Comparison of ENCODE assay signal across 23 mouse cellular contexts in genomic region chr3:11007363-11007762, GRCm38 (mm10).
DNase-seq lines count a peak whose midpoint lies in the region; ATAC-seq and TF ChIP-seq lines count a peak whose summit lies in the region.
"Had no signal": no experiment of that assay in that cellular context is flagged by ENCODE, and none has a peak within 500 bp of the region (broad histone marks: within the 10 kb centered on the region; RNA-seq: fewer than 3 reads in every experiment).

No protein-coding gene starts in this region.

- ATAC-seq in hindbrain, embryonic 13.5 days (ENCODE audit: low FRiP score): 0 out of 2 replicates have a peak, but pooled peaks have one; percentile 32
- no peak for ATAC-seq in hindbrain, embryonic 12.5 days (ENCODE audit: low FRiP score)
- ATAC-seq in midbrain, embryonic 13.5 days: peak; percentile 62; the same call in 1 of the 2 replicates
- no peak for ATAC-seq in midbrain, postnatal 0 days (ENCODE audit: low FRiP score)
- ATAC-seq in midbrain, embryonic 14.5 days (ENCODE audit: low FRiP score, low TSS enrichment): no peak
- ATAC-seq in midbrain, embryonic 16.5 days: 0 out of 2 replicates have a peak, but pooled peaks have one; percentile 45
- ATAC-seq: forebrain, embryonic 15.5 days; Patski had no signal

- no peak overlapping the region for H3K4me3 ChIP-seq in hindbrain, embryonic 13.5 days
- H3K4me3 ChIP-seq in hindbrain, embryonic 12.5 days: no peak overlapping the region
- no peak overlapping the region for H3K4me3 ChIP-seq in midbrain, embryonic 13.5 days (replicated peaks)
- no peak overlapping the region for H3K4me3 ChIP-seq in midbrain, postnatal 0 days (ENCODE audit: low read depth, low read length)
- H3K4me3 ChIP-seq in midbrain, embryonic 14.5 days (replicated peaks; ENCODE audit: low read depth, low read length): no peak overlapping the region
- H3K4me3 ChIP-seq in midbrain, embryonic 16.5 days (ENCODE audit: low read depth, low read length): no peak overlapping the region
- H3K4me3 ChIP-seq: embryonic facial prominence, embryonic 12.5 days; embryonic facial prominence, embryonic 15.5 days; forebrain, embryonic 15.5 days; gastrocnemius, adult 2 months had no signal

- no peaks in the 10 kb centered on the region for H3K9me3 ChIP-seq in hindbrain, embryonic 13.5 days
- no peaks in the 10 kb centered on the region for H3K9me3 ChIP-seq in hindbrain, embryonic 12.5 days (replicated peaks)
- H3K9me3 ChIP-seq in midbrain, embryonic 13.5 days: no peaks in the 10 kb centered on the region
- H3K9me3 ChIP-seq in midbrain, postnatal 0 days (ENCODE audit: low read length): no peaks in the 10 kb centered on the region
- no peaks in the 10 kb centered on the region for H3K9me3 ChIP-seq in midbrain, embryonic 14.5 days (ENCODE audit: control insufficient read depth, low read length)
- H3K9me3 ChIP-seq in midbrain, embryonic 16.5 days (replicated peaks; ENCODE audit: control insufficient read depth, low read length, poor library complexity, severe bottlenecking): no peaks in the 10 kb centered on the region
- H3K9me3 ChIP-seq: embryonic facial prominence, embryonic 12.5 days; embryonic facial prominence, embryonic 15.5 days; forebrain, embryonic 15.5 days had no signal

- H3K36me3 ChIP-seq in hindbrain, embryonic 13.5 days: no peaks in the 10 kb centered on the region
- no peaks in the 10 kb centered on the region for H3K36me3 ChIP-seq in hindbrain, embryonic 12.5 days
- H3K36me3 ChIP-seq in midbrain, embryonic 13.5 days: no peaks in the 10 kb centered on the region
- H3K36me3 ChIP-seq in midbrain, postnatal 0 days (ENCODE audit: insufficient read depth, low read length): no peaks in the 10 kb centered on the region
- H3K36me3 ChIP-seq in midbrain, embryonic 14.5 days (ENCODE audit: control insufficient read depth, insufficient read depth, low read length): no peaks in the 10 kb centered on the region
- no peaks in the 10 kb centered on the region for H3K36me3 ChIP-seq in midbrain, embryonic 16.5 days (ENCODE audit: control insufficient read depth, insufficient read depth, low read length)
- H3K36me3 ChIP-seq: embryonic facial prominence, embryonic 12.5 days; embryonic facial prominence, embryonic 15.5 days; forebrain, embryonic 15.5 days; G1E had no signal

- 76% methylated on average over 3 of the region's 3 CpGs for WGBS in hindbrain, embryonic 13.5 days
- WGBS in hindbrain, embryonic 12.5 days: 79% methylated on average over 3 of the region's 3 CpGs
- whole genome bisulfite sequencing in midbrain, embryonic 13.5 days: 68% methylated on average over 3 of the region's 3 CpGs
- 61% methylated on average over 3 of the region's 3 CpGs for WGBS in midbrain, postnatal 0 days
- WGBS in midbrain, embryonic 14.5 days: 65% methylated on average over 3 of the region's 3 CpGs
- WGBS in midbrain, embryonic 16.5 days: 61% methylated on average over 3 of the region's 3 CpGs

- H3K27me3 ChIP-seq in hindbrain, embryonic 13.5 days: no peaks in the 10 kb centered on the region
- H3K27me3 ChIP-seq in hindbrain, embryonic 12.5 days: no peaks in the 10 kb centered on the region
- no peaks in the 10 kb centered on the region for H3K27me3 ChIP-seq in midbrain, embryonic 13.5 days
- H3K27me3 ChIP-seq in midbrain, postnatal 0 days (ENCODE audit: insufficient read depth, low read length): no peaks in the 10 kb centered on the region
- no peaks in the 10 kb centered on the region for H3K27me3 ChIP-seq in midbrain, embryonic 14.5 days (ENCODE audit: control insufficient read depth, insufficient read depth, low read length)
- no peaks in the 10 kb centered on the region for H3K27me3 ChIP-seq in midbrain, embryonic 16.5 days (ENCODE audit: control insufficient read depth, insufficient read depth, low read depth, low read length)
- H3K27me3 ChIP-seq: CH12.LX; embryonic facial prominence, embryonic 12.5 days; embryonic facial prominence, embryonic 15.5 days; forebrain, embryonic 15.5 days; Patski had no signal

- TF ChIP-seq CTCF in midbrain, postnatal 0 days (IDR thresholded peaks at IDR 0.05): no peak

- no peak for DNase-seq in midbrain, postnatal 0 days (ENCODE audit: low spot score)
- DNase-seq in midbrain, embryonic 14.5 days: peak; percentile 3
- DNase-seq in cerebellum, postnatal 25 days: no peak
- DNase-seq: adrenal gland, postnatal 10 days; adrenal gland, postnatal 36 days; B cell, adult 2 months; cerebellum, adult 18-20 months; cerebellum, adult 9-10 months; cerebellum, postnatal 14 days; gastrocnemius, adult 2 months; gastrocnemius, postnatal 14 days; heart, adult 11 months had no signal

- no peak overlapping the region for H3K27ac ChIP-seq in hindbrain, embryonic 13.5 days
- no peak overlapping the region for H3K27ac ChIP-seq in hindbrain, embryonic 12.5 days
- H3K27ac ChIP-seq in midbrain, embryonic 13.5 days: no peak overlapping the region
- H3K27ac ChIP-seq in midbrain, postnatal 0 days (ENCODE audit: low read depth, low read length): no peak overlapping the region
- H3K27ac ChIP-seq in midbrain, embryonic 14.5 days (replicated peaks; ENCODE audit: low read depth, low read length): no peak overlapping the region; the same call in 1 of the 2 replicates
- H3K27ac ChIP-seq in midbrain, embryonic 16.5 days (ENCODE audit: low read length): no peak overlapping the region
- H3K27ac ChIP-seq: embryonic facial prominence, embryonic 12.5 days; embryonic facial prominence, embryonic 15.5 days; forebrain, embryonic 15.5 days; gastrocnemius, adult 2 months had no signal

- no peak overlapping the region for H3K4me2 ChIP-seq in hindbrain, embryonic 13.5 days
- H3K4me2 ChIP-seq in hindbrain, embryonic 12.5 days (replicated peaks): no peak overlapping the region
- no peak overlapping the region for H3K4me2 ChIP-seq in midbrain, embryonic 13.5 days (replicated peaks)
- no peak overlapping the region for H3K4me2 ChIP-seq in midbrain, postnatal 0 days (ENCODE audit: low read depth, low read length, poor library complexity, severe bottlenecking)
- H3K4me2 ChIP-seq in midbrain, embryonic 14.5 days (ENCODE audit: low read length): no peak overlapping the region
- no peak overlapping the region for H3K4me2 ChIP-seq in midbrain, embryonic 16.5 days (ENCODE audit: low read length)
- H3K4me2 ChIP-seq: embryonic facial prominence, embryonic 12.5 days; embryonic facial prominence, embryonic 15.5 days; forebrain, embryonic 15.5 days; heart, embryonic 11.5 days had no signal

- no peak overlapping the region for H3K9ac ChIP-seq in hindbrain, embryonic 13.5 days
- no peak overlapping the region for H3K9ac ChIP-seq in hindbrain, embryonic 12.5 days
- H3K9ac ChIP-seq in midbrain, embryonic 13.5 days (replicated peaks): no peak overlapping the region
- H3K9ac ChIP-seq in midbrain, postnatal 0 days (replicated peaks; ENCODE audit: low read length, poor library complexity, severe bottlenecking): no peak overlapping the region
- H3K9ac ChIP-seq in midbrain, embryonic 14.5 days (replicated peaks; ENCODE audit: low read length): no peak overlapping the region
- no peak overlapping the region for H3K9ac ChIP-seq in midbrain, embryonic 16.5 days (ENCODE audit: low read depth, low read length)
- H3K9ac ChIP-seq: embryonic facial prominence, embryonic 12.5 days; embryonic facial prominence, embryonic 15.5 days; forebrain, embryonic 15.5 days had no signal

- H3K4me1 ChIP-seq in hindbrain, embryonic 13.5 days (replicated peaks): no peaks in the 10 kb centered on the region
- no peaks in the 10 kb centered on the region for H3K4me1 ChIP-seq in hindbrain, embryonic 12.5 days
- H3K4me1 ChIP-seq in midbrain, embryonic 13.5 days (replicated peaks): no peaks in the 10 kb centered on the region
- H3K4me1 ChIP-seq in midbrain, postnatal 0 days (ENCODE audit: insufficient read depth, low read length): no peaks in the 10 kb centered on the region
- H3K4me1 ChIP-seq in midbrain, embryonic 14.5 days (ENCODE audit: control insufficient read depth, insufficient read depth, low read length): no peaks in the 10 kb centered on the region
- H3K4me1 ChIP-seq in midbrain, embryonic 16.5 days (ENCODE audit: control insufficient read depth, insufficient read depth, low read length): no peaks in the 10 kb centered on the region
- H3K4me1 ChIP-seq: embryonic facial prominence, embryonic 12.5 days; embryonic facial prominence, embryonic 15.5 days; forebrain, embryonic 15.5 days had no signal

Comparison
In these comparisons a context has a peak if more than half of its experiments do, and no peak if none do; other contexts are left out.
1. ATAC-seq: peak in hindbrain, embryonic 13.5 days (single experiment), midbrain, embryonic 13.5 days (single experiment) and midbrain, embryonic 16.5 days (single experiment); none in hindbrain, embryonic 12.5 days (single experiment), midbrain, postnatal 0 days (single experiment) and midbrain, embryonic 14.5 days (single experiment).